Mouse (Mus musculus) left cerebral cortex, adult 6 months (tissue): ENCODE results near the gene Spaca4. TPM values are rescaled to one million over a fixed set of nuclear protein-coding genes. Genes with fewer than 3 reads are reported as not detected.

Experiments used
- long read RNA-seq, 2 experiments: library from polyadenylated mRNA; unstranded; transcript quantifications; one replicate each; pipeline ENCODE4 v2.0.0; 2019 to 2020
- polyA plus RNA-seq: library from polyadenylated mRNA; unstranded; fragments of <200 nt; fragmentation: Nextera tagmentation; gene quantifications from 2 replicates; pipeline ENCODE4 v1.2.3, GENCODE M21; 2021

The Spaca4 gene
- not detected in 2 replicates for polyA plus RNA-seq
- long read RNA-seq, experiment 1: 0 reads
- long read RNA-seq, experiment 2: 0 reads

GRCm38 (mm10) chr7:45725713-45726112 lies at the start of gene Spaca4:
Spaca4 (minus strand) TSS chr7:45725813.

GRCm38 (mm10) chr7:45720413-45721233 lies 5.0 kb downstream of the Spaca4 start, which contains the start of gene Fam83e:
Fam83e (plus strand) TSS chr7:45721212.

GRCm38 (mm10) chr7:45717918-45718297 lies 7.7 kb downstream of the Spaca4 start, which contains the start of gene Sphk2:
Sphk2 (minus strand) TSS chr7:45718002.

GRCm38 (mm10) chr7:45715090-45715708 lies 10.4 kb downstream of the Spaca4 start, which contains the start of gene Rpl18:
Rpl18 (plus strand) TSS chr7:45715457.

GRCm38 (mm10) chr7:45704730-45705442 lies 20.7 kb downstream of the Spaca4 start, which contains the start of gene Dbp:
Dbp (plus strand) TSS chr7:45705088.

GRCm38 (mm10) chr7:45699523-45700141 lies 26.0 kb downstream of the Spaca4 start, which contains the start of gene Car11:
Car11 (plus strand) TSS chr7:45699843.

GRCm38 (mm10) chr7:45693921-45694591 lies 31.6 kb downstream of the Spaca4 start, which contains the start of gene Sec1:
Sec1 (minus strand) TSS chr7:45694402.

GRCm38 (mm10) chr7:45683396-45684050 lies 42.1 kb downstream of the Spaca4 start, which contains the start of gene Ntn5:
Ntn5 (plus strand) TSS chr7:45684022.

Other genes with a start within 250 kb of the Spaca4 start
- 0.08 and 0.17 TPM in 2 replicates for gene Tulp2, start 243.9 kb downstream of the Spaca4 start, polyA plus RNA-seq
- gene Gm45808, start 239.0 kb downstream of the Spaca4 start, polyA plus RNA-seq: not detected in 2 replicates
- 3.8 TPM in 2 replicates for gene Dhdh, start 237.0 kb downstream of the Spaca4 start, polyA plus RNA-seq
- 48.4 and 64.7 TPM in 2 replicates for gene Nucb1, start 215.4 kb downstream of the Spaca4 start, polyA plus RNA-seq
- gene Ppp1r15a, start 199.5 kb downstream of the Spaca4 start, polyA plus RNA-seq: 18.3 and 18.8 TPM in 2 replicates
- gene Plekha4, start 199.5 kb downstream of the Spaca4 start, polyA plus RNA-seq: 3.8 and 7.2 TPM in 2 replicates
- gene Hsd17b14, start 170.9 kb downstream of the Spaca4 start, polyA plus RNA-seq: 0.36 and 0.38 TPM in 2 replicates
- 6.9 and 8.4 TPM in 2 replicates for gene Bcat2, start 155.7 kb downstream of the Spaca4 start, polyA plus RNA-seq
- 0.22 and 0.24 TPM in 2 replicates for gene Fgf21, start 110.3 kb downstream of the Spaca4 start, polyA plus RNA-seq
- 0.06 and 0.07 TPM in 2 replicates for gene Fut1, start 108.5 kb downstream of the Spaca4 start, polyA plus RNA-seq
- not detected in 2 replicates for gene Izumo1, start 104.0 kb downstream of the Spaca4 start, polyA plus RNA-seq
- gene Rasip1, start 98.3 kb downstream of the Spaca4 start, polyA plus RNA-seq: 1.8 and 2.5 TPM in 2 replicates
- 0.89 and 2.4 TPM in 2 replicates for gene Mamstr, start 85.8 kb downstream of the Spaca4 start, polyA plus RNA-seq
- gene Fut2, start 59.4 kb downstream of the Spaca4 start, polyA plus RNA-seq: 0.06 and 0.09 TPM in 2 replicates
- gene Ntn5, start 41.8 kb downstream of the Spaca4 start, polyA plus RNA-seq: 6.5 and 9.8 TPM in 2 replicates
- gene Sec1, start 31.4 kb downstream of the Spaca4 start, polyA plus RNA-seq: 0.26 and 0.38 TPM in 2 replicates
- gene Car11, start 26.0 kb downstream of the Spaca4 start, polyA plus RNA-seq: 74.9 and 93.1 TPM in 2 replicates
- 30.2 and 130 TPM in 2 replicates for gene Dbp, start 20.7 kb downstream of the Spaca4 start, polyA plus RNA-seq
- gene Rpl18, start 10.4 kb downstream of the Spaca4 start, polyA plus RNA-seq: 335 and 337 TPM in 2 replicates
- gene Sphk2, start 7.8 kb downstream of the Spaca4 start, polyA plus RNA-seq: 4.9 and 10.6 TPM in 2 replicates
- 0.08 and 0.22 TPM in 2 replicates for gene Fam83e, start 4.6 kb downstream of the Spaca4 start, polyA plus RNA-seq
- 3.9 and 10.6 TPM in 2 replicates for gene Lmtk3, start 57.9 kb upstream of the Spaca4 start, polyA plus RNA-seq
- 22.5 and 23.3 TPM in 2 replicates for gene Sult2b1, start 58.9 kb upstream of the Spaca4 start, polyA plus RNA-seq
- gene Cyth2, start 88.8 kb upstream of the Spaca4 start, polyA plus RNA-seq: 173 and 183 TPM in 2 replicates
- gene Kcnj14, start 99.0 kb upstream of the Spaca4 start, polyA plus RNA-seq: 2.0 and 2.3 TPM in 2 replicates
- 16.1 and 22.0 TPM in 2 replicates for gene Grwd1, start 105.1 kb upstream of the Spaca4 start, polyA plus RNA-seq
- 49.0 and 49.6 TPM in 2 replicates for gene Kdelr1, start 147.0 kb upstream of the Spaca4 start, polyA plus RNA-seq
- gene Grin2d, start 152.6 kb upstream of the Spaca4 start, polyA plus RNA-seq: 0.39 and 1.6 TPM in 2 replicates
- not detected in 2 replicates for gene Syngr4, start 170.9 kb upstream of the Spaca4 start, polyA plus RNA-seq
- gene Tmem143, start 171.1 kb upstream of the Spaca4 start, polyA plus RNA-seq: 2.7 and 4.5 TPM in 2 replicates
- 10.7 and 12.3 TPM in 2 replicates for gene Emp3, start 195.6 kb upstream of the Spaca4 start, polyA plus RNA-seq
- 0.74 and 1.0 TPM in 2 replicates for gene Ccdc114, start 198.3 kb upstream of the Spaca4 start, polyA plus RNA-seq